Comparison of ENCODE assay signal across 9 mouse cellular contexts in the genomic region with DNA sequence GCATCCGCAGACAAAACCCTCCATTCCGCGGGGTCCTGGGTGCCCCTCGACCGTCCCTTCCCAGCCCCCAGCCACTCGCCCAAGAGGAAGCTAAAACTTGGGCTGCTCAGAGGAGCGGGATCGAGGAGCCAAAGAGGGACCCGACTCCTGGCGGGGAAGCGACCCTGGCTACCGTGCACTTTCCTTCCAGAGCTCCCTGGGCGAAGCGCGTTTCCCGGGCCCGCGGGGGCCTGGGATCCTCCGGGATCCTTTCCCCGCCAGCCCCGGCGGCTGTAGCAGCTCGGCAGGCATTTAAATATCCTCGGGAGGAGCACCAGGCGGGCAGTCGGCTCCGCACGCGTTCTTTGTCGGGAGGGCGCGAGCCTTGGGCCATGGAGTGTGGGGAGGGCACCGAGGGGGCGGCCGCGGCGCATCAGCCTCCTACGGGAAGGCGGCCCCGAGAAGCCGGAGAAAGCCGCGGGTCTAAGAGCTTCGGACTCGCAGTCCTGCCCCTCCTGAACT. TPM values are rescaled to one million over a fixed set of nuclear protein-coding genes. Genes with fewer than 3 reads are reported as not detected.
DNase-seq lines count a peak whose midpoint lies in the region; ATAC-seq and TF ChIP-seq lines count a peak whose summit lies in the region.
"Had no signal": no experiment of that assay in that cellular context is flagged by ENCODE, and none has a peak within 500 bp of the region (broad histone marks: within the 10 kb centered on the region; RNA-seq: fewer than 3 reads in every experiment).

No protein-coding gene starts in this region.

- H3K4me1 ChIP-seq in heart, embryonic 10.5 days, result peaks cover 18% of the 10 kb centered on the region
- H3K4me1 ChIP-seq in ES-Bruce4 (ENCODE audit: control insufficient read depth, insufficient read depth, low read length), result no peaks in the 10 kb centered on the region
- H3K4me1 ChIP-seq in embryonic facial prominence, embryonic 10.5 days, result peaks cover 56% of the 10 kb centered on the region
- H3K4me1 ChIP-seq in liver, embryonic 11.5 days (replicated peaks; ENCODE audit: control insufficient read depth, insufficient read depth, low read length), result peaks cover 3% of the 10 kb centered on the region; the same call in 1 of the 2 replicates

- peak; percentile 82 for DNase-seq in heart, embryonic 10.5 days (ENCODE audit: low spot score)
- no peak for DNase-seq in heart, postnatal 25 days (ENCODE audit: low spot score)
- peak; percentile 77 for DNase-seq in embryonic facial prominence, embryonic 10.5 days (ENCODE audit: low spot score)
- peak; percentile 36 for DNase-seq in heart, postnatal 4 days
- DNase-seq in liver, embryonic 11.5 days (ENCODE audit: low spot score), result peak; percentile 61
- peak; percentile 64 for DNase-seq in retina, embryonic 14.5 days (ENCODE audit: low spot score)
- DNase-seq in frontal cortex, postnatal 14 days (ENCODE audit: low spot score in 2 of 2), result no peak

- H3K36me3 ChIP-seq in heart, embryonic 10.5 days, result peaks cover 5% of the 10 kb centered on the region
- no peaks in the 10 kb centered on the region for H3K36me3 ChIP-seq in ES-Bruce4 (ENCODE audit: control insufficient read depth, insufficient read depth, low read length, poor library complexity, severe bottlenecking)
- H3K36me3 ChIP-seq in embryonic facial prominence, embryonic 10.5 days (replicated peaks), result peaks cover 18% of the 10 kb centered on the region
- no peaks in the 10 kb centered on the region for H3K36me3 ChIP-seq in liver, embryonic 11.5 days (ENCODE audit: control insufficient read depth, insufficient read depth, low read length)
- H3K36me3 ChIP-seq: G1E had no signal

- H3K4me3 ChIP-seq in heart, embryonic 10.5 days, result peak overlapping the region; percentile 88
- H3K4me3 ChIP-seq in ES-Bruce4 (ENCODE audit: low read depth, low read length), result peak overlapping the region; percentile 68
- H3K4me3 ChIP-seq in embryonic facial prominence, embryonic 10.5 days, result peak overlapping the region; percentile 98
- peak overlapping the region; percentile 80 for H3K4me3 ChIP-seq in liver, embryonic 11.5 days (ENCODE audit: low read depth, low read length)

- H3K4me2 ChIP-seq in liver, embryonic 11.5 days, result peak overlapping the region; percentile 96

- no peaks in the 10 kb centered on the region for H3K9me3 ChIP-seq in heart, embryonic 10.5 days
- H3K9me3 ChIP-seq in ES-Bruce4 (replicated peaks; ENCODE audit: control insufficient read depth, insufficient read depth, low read length, poor library complexity, severe bottlenecking), result no peaks in the 10 kb centered on the region
- no peaks in the 10 kb centered on the region for H3K9me3 ChIP-seq in embryonic facial prominence, embryonic 10.5 days
- H3K9me3 ChIP-seq in liver, embryonic 11.5 days (ENCODE audit: control insufficient read depth, low read length), result no peaks in the 10 kb centered on the region

- under 1% methylated on average over 45 of the region's 45 CpGs for WGBS in heart, embryonic 10.5 days
- WGBS in embryonic facial prominence, embryonic 10.5 days, result under 1% methylated on average over 45 of the region's 45 CpGs
- under 1% methylated on average over 45 of the region's 45 CpGs for WGBS in liver, embryonic 11.5 days

- H3K27me3 ChIP-seq in heart, embryonic 10.5 days (ENCODE audit: insufficient read depth, poor library complexity, severe bottlenecking), result no peaks in the 10 kb centered on the region
- H3K27me3 ChIP-seq in ES-Bruce4 (ENCODE audit: control insufficient read depth, insufficient read depth, low read length, poor library complexity, severe bottlenecking), result peaks cover 40% of the 10 kb centered on the region
- no peaks in the 10 kb centered on the region for H3K27me3 ChIP-seq in embryonic facial prominence, embryonic 10.5 days (replicated peaks; ENCODE audit: low read depth, poor library complexity, severe bottlenecking)
- peaks cover 31% of the 10 kb centered on the region for H3K27me3 ChIP-seq in liver, embryonic 11.5 days (replicated peaks; ENCODE audit: control insufficient read depth, insufficient read depth, low read length)

- TF ChIP-seq CTCF in ES-Bruce4 (IDR thresholded peaks at IDR 0.05; ENCODE audit: low read depth, low read length), result no peak

- peak; percentile 26; the same call in 1 of the 2 replicates for ATAC-seq in liver, embryonic 11.5 days (replicated peaks; ENCODE audit: low FRiP score)

- peak overlapping the region; percentile 99 for H3K27ac ChIP-seq in heart, embryonic 10.5 days
- no peak overlapping the region for H3K27ac ChIP-seq in ES-Bruce4 (ENCODE audit: insufficient read depth, low read length)
- H3K27ac ChIP-seq in embryonic facial prominence, embryonic 10.5 days (replicated peaks), result peak overlapping the region; percentile 100
- peak overlapping the region; percentile 94 for H3K27ac ChIP-seq in liver, embryonic 11.5 days (ENCODE audit: low read depth, low read length)

- no peak for TF ChIP-seq EP300 in ES-Bruce4 (IDR thresholded peaks at IDR 0.05; ENCODE audit: insufficient read depth, low read depth, low read length)

- no peak for TF ChIP-seq POLR2A in ES-Bruce4 (IDR thresholded peaks at IDR 0.05; ENCODE audit: insufficient read depth, low read length)

- intact Hi-C loops in heart, postnatal 25 days (cut with DNase I), result loop anchor here (5.0 kb wide), 1 partner anchor 48 kb away; no protein-coding TSS in a partner anchor

- H3K9ac ChIP-seq in ES-Bruce4 (ENCODE audit: low read depth, poor library complexity, severe bottlenecking), result peak overlapping the region; percentile 95
- peak overlapping the region; percentile 87 for H3K9ac ChIP-seq in liver, embryonic 11.5 days (ENCODE audit: low read depth, low read length)

RNA-seq across cellular contexts. Expression of gene Hmga2, which starts 1.2 kb away (rescaled TPM):
- 33.2 and 82.1 TPM in 2 replicates for polyA plus RNA-seq in heart, embryonic 10.5 days (2016; fragmentation: Nextera tagmentation; extraction: Ambion mirVana)
- not detected for total RNA-seq in heart, postnatal 25 days (2021)
- polyA plus RNA-seq in ES-Bruce4 (2011; ENCODE audit: insufficient read depth, insufficient read length, low read depth, missing spikeins), result 37.2 and 40.7 TPM in 2 replicates
- 90.0 and 94.0 TPM in 2 replicates for polyA plus RNA-seq in embryonic facial prominence, embryonic 10.5 days (2016; fragmentation: Nextera tagmentation; extraction: Ambion mirVana)
- total RNA-seq in heart, postnatal 4 days (2021), result 1 to 10 TPM in 1 of 2 experiments, under 1 TPM in 1; 0.91 to 1.6 TPM
- polyA plus RNA-seq in liver, embryonic 11.5 days (2014; fragmentation: Nextera tagmentation; extraction: Ambion mirVana), result 41.4 and 48.2 TPM in 2 replicates
- polyA plus RNA-seq: G1E had no signal

Comparison
In these comparisons a context has a peak if more than half of its experiments do, and no peak if none do; other contexts are left out.
1. DNase-seq: peak in heart, embryonic 10.5 days (single experiment), embryonic facial prominence, embryonic 10.5 days (single experiment), heart, postnatal 4 days (single experiment), liver, embryonic 11.5 days (single experiment) and retina, embryonic 14.5 days (single experiment); none in heart, postnatal 25 days (single experiment) and frontal cortex, postnatal 14 days (0 of 2).
2. Peak in every context shown above with its lines, with median percentiles within 50 percentile points of each other: H3K4me3 ChIP-seq.